Mouse (Mus musculus): Measurements from ENCODE around the gene Slc12a7.
"Not testable (repeated sequence)": the region's sequence is repeated elsewhere in the genome, so short reads cannot be mapped to it uniquely, and the experiment has no call there.

Slc12a7 gene

GRCm38 (mm10) chr13:73732742-73733700, at the start of gene Slc12a7:
Gene Slc12a7, plus strand, starts transcription at chr13:73733094.
- DNase-seq, result no peak

GRCm38 (mm10) chr13:73683682-73684081, 49.2 kb upstream of the Slc12a7 start:
- DNase-seq, result peak; percentile 14

- no peak for DNase-seq
Observed at GRCm38 (mm10) chr13:73684412-73684811, 48.5 kb upstream of the Slc12a7 start.

- DNase-seq, result no peak
Observed at GRCm38 (mm10) chr13:73685502-73685901, 47.4 kb upstream of the Slc12a7 start.

GRCm38 (mm10) chr13:73687601-73688000, 45.3 kb upstream of the Slc12a7 start:
- no peak for DNase-seq

- DNase-seq, result no peak
Observed at GRCm38 (mm10) chr13:73688934-73689333, 44.0 kb upstream of the Slc12a7 start.

- DNase-seq, result peak; percentile 61
Observed at GRCm38 (mm10) chr13:73692249-73692868, 40.5 kb upstream of the Slc12a7 start.

- DNase-seq, result no peak
Observed at GRCm38 (mm10) chr13:73693333-73693732, 39.6 kb upstream of the Slc12a7 start.

GRCm38 (mm10) chr13:73694972-73695371, 37.9 kb upstream of the Slc12a7 start:
- DNase-seq, result no peak

- no peak for DNase-seq
Observed at GRCm38 (mm10) chr13:73696529-73696928, 36.4 kb upstream of the Slc12a7 start.

- DNase-seq, result no peak
Observed at GRCm38 (mm10) chr13:73699714-73700113, 33.2 kb upstream of the Slc12a7 start.

GRCm38 (mm10) chr13:73700554-73700953, 32.3 kb upstream of the Slc12a7 start:
- DNase-seq, result no peak

- no peak for DNase-seq
Observed at GRCm38 (mm10) chr13:73701161-73701883, 31.6 kb upstream of the Slc12a7 start.

- DNase-seq, result no peak
Observed at GRCm38 (mm10) chr13:73702776-73703175, 30.1 kb upstream of the Slc12a7 start.

GRCm38 (mm10) chr13:73703486-73703885, 29.4 kb upstream of the Slc12a7 start:
- not testable (repeated sequence) for DNase-seq

- no peak for DNase-seq
Observed at GRCm38 (mm10) chr13:73704694-73705325, 28.1 kb upstream of the Slc12a7 start, which contains the start of gene Slc6a19. Gene Slc6a19, minus strand, starts transcription at chr13:73704865.

GRCm38 (mm10) chr13:73709491-73709890, 23.4 kb upstream of the Slc12a7 start:
- no peak for DNase-seq

GRCm38 (mm10) chr13:73711221-73711620, 21.7 kb upstream of the Slc12a7 start:
- no peak for DNase-seq

GRCm38 (mm10) chr13:73711803-73712202, 21.1 kb upstream of the Slc12a7 start:
- no peak for DNase-seq

- no peak for DNase-seq
Observed at GRCm38 (mm10) chr13:73712228-73712627, 20.7 kb upstream of the Slc12a7 start.

GRCm38 (mm10) chr13:73713204-73713603, 19.7 kb upstream of the Slc12a7 start:
- DNase-seq, result no peak

GRCm38 (mm10) chr13:73714020-73714419, 18.9 kb upstream of the Slc12a7 start:
- DNase-seq, result no peak

- DNase-seq, result peak; percentile 88
Observed at GRCm38 (mm10) chr13:73718225-73718624, 14.7 kb upstream of the Slc12a7 start.
